Mouse (Mus musculus) CH12.LX (cell line): ENCODE measurements around the gene Slc6a11. TPM values are rescaled to one million over a fixed set of nuclear protein-coding genes. Genes with fewer than 3 reads are reported as not detected.

Experiments
- DNase-seq: peaks from one replicate; pipeline ENCODE4 v3.0.0-alpha.2; 2013; ENCODE audit errors: extremely low read depth
- H3K27ac ChIP-seq: 2 replicates; pipeline ENCODE4 v1.5.1; 2012; ENCODE audit warnings: low read depth, mild to moderate bottlenecking, control low read depth, moderate library complexity; ENCODE audit not compliant: insufficient read depth
- H3K27me3 ChIP-seq: replicated peaks from 2 replicates; pipeline ENCODE3; 2012; ENCODE audit warnings: inconsistent platforms
- H3K36me3 ChIP-seq, 2 experiments: replicated peaks in 1 of 2; 2 replicates each; pipeline versions ENCODE3 to v1.6.1; 2012; ENCODE audit warnings: inconsistent platforms in 1 of 2, low read length in 1 of 2, mild to moderate bottlenecking in 1 of 2, mixed read lengths in 1 of 2, moderate library complexity in 1 of 2; ENCODE audit not compliant: control insufficient read depth in 1 of 2, insufficient read depth in 1 of 2
- H3K4me1 ChIP-seq, 2 experiments: 2 replicates each; pipeline ENCODE4 v1.6.1; 2012; ENCODE audit warnings: inconsistent platforms in 1 of 2, moderate library complexity in 1 of 2; ENCODE audit not compliant: insufficient read depth in 2 of 2, control insufficient read depth in 1 of 2
- H3K4me2 ChIP-seq: 2 replicates; pipeline ENCODE4 v1.6.1; 2012; ENCODE audit warnings: low read depth, mild to moderate bottlenecking, control low read depth; ENCODE audit not compliant: poor library complexity, insufficient read depth, severe bottlenecking
- H3K4me3 ChIP-seq, 3 experiments: fragments of 150-350 bp in 1 of 3; sonication (generic) in 1 of 3; replicated peaks in 1 of 3; 2 replicates each; pipeline versions ENCODE3 to v1.5.1; 2011 to 2012; ENCODE audit warnings: low read depth in 2 of 3, low read length in 2 of 3, mild to moderate bottlenecking in 2 of 3, moderate library complexity in 2 of 3, control low read depth in 1 of 3, improper control_type of control experiment in 1 of 3, inconsistent platforms in 1 of 3, mixed read lengths in 1 of 3; ENCODE audit not compliant: poor library complexity in 1 of 3
- H3K79me2 ChIP-seq: replicated peaks from 2 replicates; pipeline ENCODE4 v1.6.1; 2012; ENCODE audit warnings: mild to moderate bottlenecking, moderate library complexity; ENCODE audit not compliant: control insufficient read depth, poor library complexity, insufficient read depth, severe bottlenecking; ENCODE audit errors: extremely low read depth
- H3K9ac ChIP-seq: 2 replicates; pipeline ENCODE4 v1.6.1; 2012; ENCODE audit warnings: low read depth, mild to moderate bottlenecking, control low read depth, moderate library complexity; ENCODE audit not compliant: insufficient read depth
- H3K9me3 ChIP-seq: replicated peaks from 2 replicates; pipeline ENCODE3; 2012; ENCODE audit warnings: low read length, inconsistent platforms, mixed read lengths
- BHLHE40 ChIP-seq: IDR thresholded peaks from 2 replicates; pipeline ENCODE4 v1.6.1; 2011; ENCODE audit warnings: mild to moderate bottlenecking, low read depth, low read length, improper control_type of control experiment
- CHD1 ChIP-seq: IDR thresholded peaks from 2 replicates; pipeline ENCODE4 v1.6.1; 2012; ENCODE audit warnings: low read depth, low read length, improper control_type of control experiment, inconsistent platforms
- CHD2 ChIP-seq: IDR thresholded peaks from 2 replicates; pipeline ENCODE4 v1.6.1; 2011; ENCODE audit warnings: low read length, improper control_type of control experiment
- CTCF ChIP-seq, 2 experiments: IDR thresholded peaks in 1 of 2; conservative IDR thresholded peaks in 1 of 2; 2 replicates each; pipeline ENCODE4 v1.5.1; 2011 to 2012; ENCODE audit warnings: low read depth in 2 of 2, low read length in 2 of 2, improper control_type of control experiment in 1 of 2, inconsistent platforms in 1 of 2, mild to moderate bottlenecking in 1 of 2, moderate library complexity in 1 of 2
- ELF1 ChIP-seq: IDR thresholded peaks from 2 replicates; pipeline ENCODE4 v1.6.1; 2014; ENCODE audit warnings: low read depth, mild to moderate bottlenecking, inconsistent platforms, low read length, improper control_type of control experiment
- EP300 ChIP-seq: IDR thresholded peaks from 2 replicates; pipeline ENCODE4 v1.6.1; 2011; ENCODE audit warnings: low read length, improper control_type of control experiment
- GABPA ChIP-seq: IDR thresholded peaks from 2 replicates; pipeline ENCODE4 v1.6.1; 2012; ENCODE audit warnings: low read depth, low read length, improper control_type of control experiment, inconsistent platforms; ENCODE audit not compliant: insufficient replicate concordance
- IRF4 ChIP-seq: IDR thresholded peaks from 2 replicates; pipeline ENCODE4 v1.6.1; 2014; ENCODE audit warnings: low read depth, mild to moderate bottlenecking, inconsistent platforms, low read length, improper control_type of control experiment
- JUN ChIP-seq: IDR thresholded peaks from 2 replicates; pipeline ENCODE4 v1.6.1; 2011; ENCODE audit warnings: low read depth, mild to moderate bottlenecking, low read length, improper control_type of control experiment, moderate library complexity; ENCODE audit not compliant: insufficient read depth
- JUND ChIP-seq: conservative IDR thresholded peaks from 2 replicates; pipeline ENCODE4 v1.6.1; 2011; ENCODE audit warnings: low read depth, low read length, improper control_type of control experiment
- KAT2A ChIP-seq: IDR thresholded peaks from 2 replicates; pipeline ENCODE4 v1.6.1; 2012; ENCODE audit warnings: low read length, improper control_type of control experiment, inconsistent platforms; ENCODE audit not compliant: insufficient replicate concordance
- MAX ChIP-seq: IDR thresholded peaks from 2 replicates; pipeline ENCODE4 v1.6.1; 2011; ENCODE audit warnings: low read length, improper control_type of control experiment
- MAZ ChIP-seq: IDR thresholded peaks from 2 replicates; pipeline ENCODE4 v1.6.1; 2012; ENCODE audit warnings: low read depth, mild to moderate bottlenecking, inconsistent platforms, low read length, improper control_type of control experiment, moderate library complexity
- MYC ChIP-seq: IDR thresholded peaks from 2 replicates; pipeline ENCODE4 v1.6.1; 2011; ENCODE audit warnings: low read depth, mild to moderate bottlenecking, improper control_type of control experiment, low read length
- PAX5 ChIP-seq: IDR thresholded peaks from 2 replicates; pipeline ENCODE4 v1.6.1; 2012; ENCODE audit warnings: low read length, inconsistent platforms, mixed read lengths
- POLR2A ChIP-seq: IDR thresholded peaks from 2 replicates; pipeline ENCODE4 v1.6.1; 2011; ENCODE audit warnings: low read depth, mild to moderate bottlenecking, improper control_type of control experiment, low read length
- POLR2AphosphoS2 ChIP-seq: IDR thresholded peaks from 2 replicates; pipeline ENCODE4 v1.6.1; 2011; ENCODE audit warnings: low read depth, low read length, improper control_type of control experiment
- TCF12 ChIP-seq: IDR thresholded peaks from 2 replicates; pipeline ENCODE4 v1.6.1; 2014; ENCODE audit warnings: low read depth, mild to moderate bottlenecking, inconsistent platforms, low read length, improper control_type of control experiment
- UBTF ChIP-seq: IDR thresholded peaks from 2 replicates; pipeline ENCODE4 v1.6.1; 2012; ENCODE audit warnings: low read depth, mild to moderate bottlenecking, inconsistent platforms, low read length, improper control_type of control experiment, moderate library complexity
- USF1 ChIP-seq: IDR thresholded peaks from 2 replicates; pipeline ENCODE4 v1.6.1; 2014; ENCODE audit warnings: low read depth, mild to moderate bottlenecking, inconsistent platforms, low read length, improper control_type of control experiment
- USF2 ChIP-seq: conservative IDR thresholded peaks from 2 replicates; pipeline ENCODE4 v1.6.1; 2011; ENCODE audit warnings: low read depth, low read length, improper control_type of control experiment
- ZC3H11A ChIP-seq: IDR thresholded peaks from 2 replicates; pipeline ENCODE4 v1.6.1; 2012; ENCODE audit warnings: low read depth, mild to moderate bottlenecking, inconsistent platforms, low read length, improper control_type of control experiment
- ZKSCAN1 ChIP-seq: IDR thresholded peaks from 2 replicates; pipeline ENCODE4 v1.6.1; 2012; ENCODE audit warnings: low read depth, inconsistent platforms, low read length, improper control_type of control experiment, borderline replicate concordance
- ZNF384 ChIP-seq: IDR thresholded peaks from 2 replicates; pipeline ENCODE4 v1.6.1; 2012; ENCODE audit warnings: low read depth, low read length, improper control_type of control experiment, inconsistent platforms
- dilution Hi-C: fragments of 300-500 bp; cut with MboI; formaldehyde crosslinking; loops from 2 replicates; pipeline ENCODE4 v1.14.3; 2020; ENCODE audit warnings: low sequenced_read_pairs; ENCODE audit not compliant: extremely low pct_unique_long_range_greater_than_20kb, extremely low pct_ligation_motif_present
- in situ Hi-C: fragments of 300-500 bp; cut with MboI; formaldehyde crosslinking; loops from 3 replicates; pipeline ENCODE4 v1.14.3; 2019; ENCODE audit warnings: low sequenced_read_pairs, low pct_ligation_motif_present, low pct_unique_long_range_greater_than_20kb, mixed read lengths
- polyA plus RNA-seq: library from polyadenylated mRNA; unstranded; fragments of >175 nt; gene quantifications from 2 replicates; pipeline ENCODE4 v1.2.1, GENCODE M21; 2012; ENCODE audit warnings: low read depth; ENCODE audit not compliant: insufficient read length
- total RNA-seq, 2 experiments: library from RNA; depleted of rRNA; stranded (reverse); fragments of 300-350 nt in 1 of 2; fragments of >200 nt in 1 of 2; gene quantifications; 2 replicates each; pipeline ENCODE4 v1.2.3; 2012 to 2014

Gene Slc6a11
- total and polyA plus RNA-seq, 3 experiments: not detected

DNA sequence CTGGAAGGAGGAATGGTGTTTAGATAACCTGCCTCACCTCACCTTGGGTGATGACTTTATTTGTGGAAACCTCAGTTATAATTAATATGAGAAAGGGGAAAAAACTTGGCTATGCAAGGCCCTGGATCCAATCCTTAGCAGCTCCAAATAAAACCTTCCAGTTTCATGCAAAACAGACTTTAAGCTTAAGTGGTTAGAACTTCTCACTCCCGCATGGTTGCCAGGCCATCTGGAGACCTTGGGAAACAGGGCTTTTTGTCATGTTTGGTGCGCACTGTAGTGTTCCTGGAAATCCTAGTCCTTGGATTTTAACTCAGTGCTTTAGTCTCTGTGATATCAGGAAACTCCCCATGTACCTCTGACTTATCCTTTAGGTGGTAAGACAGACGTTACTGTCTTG lies 47.1 kb downstream of the Slc6a11 start:
- no peaks in the 10 kb centered on the region for H3K4me1 ChIP-seq
- no peak overlapping the region for H3K9ac ChIP-seq
- DNase-seq: no peak
- no peak overlapping the region for H3K27ac ChIP-seq
- no peak overlapping the region for H3K4me3 ChIP-seq
- no peaks in the 10 kb centered on the region for H3K36me3 ChIP-seq
- dilution Hi-C loops: no loop called here
- H3K79me2 ChIP-seq: no peaks in the 10 kb centered on the region
- TF ChIP-seq EP300 (no peak), TCF12 (no peak), CHD1 (no peak), BHLHE40 (no peak), UBTF (no peak), JUN (no peak), KAT2A (no peak), CTCF (conservative IDR thresholded peaks at IDR 0.05 in 1 of 2, IDR thresholded peaks at IDR 0.05 in 1 of 2; ENCODE audit: low read depth in 2 of 2, low read length in 2 of 2) (no peak), PAX5 (no peak), MYC (no peak), MAZ (no peak), USF1 (no peak)
- TF ChIP-seq, all 38 proteins: peak for 0
- in situ Hi-C loops: loop anchor here (25.0 kb wide), 1 partner anchor 91 kb away; no protein-coding TSS in a partner anchor
- Histone ChIP-seq H3K4me2 (no peak overlapping the region), H3K9me3 (no peaks in the 10 kb centered on the region), H3K27me3 (peaks cover 85% of the 10 kb centered on the region)

DNA sequence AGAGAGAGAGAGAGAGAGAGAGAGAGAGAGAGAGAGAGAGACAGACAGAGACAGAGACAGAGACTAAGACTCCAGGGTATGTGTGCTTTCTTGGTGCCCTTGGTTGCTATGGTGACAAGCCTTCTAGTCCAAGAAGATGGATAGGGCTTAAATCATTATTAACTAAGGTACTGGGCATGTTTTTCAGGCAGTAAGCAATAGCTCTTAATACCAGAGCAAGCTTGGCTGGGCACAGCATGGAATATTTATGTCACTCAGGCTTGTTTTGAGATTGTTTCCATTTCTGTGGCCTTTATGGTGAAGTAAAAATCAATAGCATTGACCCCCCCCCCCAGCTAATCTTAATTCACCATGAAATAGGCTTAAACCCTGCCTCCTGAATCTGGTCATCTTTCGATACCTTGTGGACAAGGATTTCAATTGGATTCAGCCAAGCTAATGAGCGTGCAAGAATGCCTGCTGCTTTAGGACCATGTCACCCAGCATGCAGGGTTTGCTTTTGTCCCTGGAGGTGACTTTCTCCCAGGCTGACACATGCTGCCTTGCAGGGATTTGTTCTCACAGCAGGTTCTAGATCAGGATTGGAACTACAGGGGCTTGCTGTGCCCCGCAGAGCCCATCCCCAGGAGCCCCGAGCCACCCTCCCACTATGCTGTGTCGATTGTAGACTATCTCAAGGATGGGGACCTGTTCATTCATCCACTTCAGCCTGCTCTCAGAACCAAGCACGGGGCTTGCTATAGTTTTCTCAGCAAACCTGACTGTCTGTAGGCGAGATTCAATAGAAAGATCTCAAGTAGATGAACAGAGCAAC lies 51.5 kb downstream of the Slc6a11 start:
- TF ChIP-seq EP300 (no peak), IRF4 (no peak), JUND (no peak), CHD1 (no peak), POLR2A (no peak), TCF12 (no peak), GABPA (no peak), KAT2A (no peak), ELF1 (no peak), ZC3H11A (no peak), MAX (no peak), MAZ (no peak), CTCF (conservative IDR thresholded peaks at IDR 0.05 in 1 of 2, IDR thresholded peaks at IDR 0.05 in 1 of 2; ENCODE audit: low read depth in 2 of 2, low read length in 2 of 2) (no peak), ZKSCAN1 (no peak), PAX5 (no peak), UBTF (no peak), POLR2AphosphoS2 (no peak), ZNF384 (no peak), USF2 (no peak), CHD2 (no peak)
- no peak for DNase-seq
- Histone ChIP-seq H3K27ac (no peak overlapping the region), H3K4me3 (no peak overlapping the region), H3K9ac (no peak overlapping the region), H3K4me2 (no peak overlapping the region), H3K36me3 (no peaks in the 10 kb centered on the region), H3K27me3 (peaks cover 74% of the 10 kb centered on the region), H3K79me2 (no peaks in the 10 kb centered on the region), H3K9me3 (no peaks in the 10 kb centered on the region), H3K4me1 (no peaks in the 10 kb centered on the region)
- in situ Hi-C loops (loop anchor here (25.0 kb wide), 1 partner anchor 95 kb away; no protein-coding TSS in a partner anchor), dilution Hi-C loops (no loop called here)
